Mouse (Mus musculus) olfactory bulb, adult 2 months (tissue): ENCODE measurements around the gene Zdhhc19. TPM values are rescaled to one million over a fixed set of nuclear protein-coding genes. Genes with fewer than 3 reads are reported as not detected.

Source experiments
- H3K27ac ChIP-seq: fragments of 200-500 bp; 2 replicates; pipeline ENCODE4 v1.5.1; 2012; ENCODE audit warnings: low read depth, low read length; ENCODE audit not compliant: insufficient read depth
- H3K4me1 ChIP-seq: fragments of 200-500 bp; 2 replicates; pipeline ENCODE4 v1.6.1; 2012; ENCODE audit warnings: low read length; ENCODE audit not compliant: control insufficient read depth, insufficient read depth
- H3K4me3 ChIP-seq: fragments of 200-500 bp; 2 replicates; pipeline ENCODE4 v1.5.1; 2012; ENCODE audit warnings: mild to moderate bottlenecking, low read depth, low read length, moderate library complexity; ENCODE audit not compliant: insufficient read depth
- CTCF ChIP-seq: fragments of 200-500 bp; IDR thresholded peaks from 2 replicates; pipeline ENCODE4 v1.5.1; 2012; ENCODE audit warnings: low read depth, mild to moderate bottlenecking, low read length, moderate library complexity; ENCODE audit not compliant: insufficient read depth
- POLR2A ChIP-seq: fragments of 200-500 bp; IDR thresholded peaks from 2 replicates; pipeline ENCODE4 v1.6.1; 2012; ENCODE audit warnings: mild to moderate bottlenecking, low read depth, low read length, moderate library complexity; ENCODE audit not compliant: insufficient read depth
- WGBS: fragments of 180-500 bp; shearing (Covaris S2); methylation state at CpG from one replicate; pipeline ENCODE4 v1.1.7; 2018; 5-methylcytosine and 5-hydroxymethylcytosine counted together
- polyA plus RNA-seq: library from polyadenylated mRNA; stranded (reverse); fragments of >200 nt; gene quantifications from 2 replicates; pipeline ENCODE4 v1.2.4, GENCODE M21; 2012; ENCODE audit warnings: low replicate concordance; ENCODE audit not compliant: missing spikeins, insufficient read depth, insufficient read length

Zdhhc19 gene
- not detected in 2 replicates for polyA plus RNA-seq

- no peak within 1 kb of the TSS for H3K27ac ChIP-seq
- TF ChIP-seq POLR2A = no peak
- no peak for TF ChIP-seq CTCF
- H3K4me1 ChIP-seq = peaks cover 3% of the 10 kb centered on the region; the same call in 1 of the 2 replicates
- WGBS = 72% methylated on average over 3 of the region's 3 CpGs
- H3K4me3 ChIP-seq = no peak within 1 kb of the TSS
Measured at GRCm38 (mm10) chr16:32495965-32496364, at the start of gene Zdhhc19. Gene Zdhhc19 (plus strand): TSS chr16:32496265.

GRCm38 (mm10) chr16:32446563-32447138 is 49.4 kb upstream of the Zdhhc19 start:
- TF ChIP-seq CTCF (no peak), POLR2A (no peak)

GRCm38 (mm10) chr16:32449665-32450064 is 46.4 kb upstream of the Zdhhc19 start:
- Histone ChIP-seq H3K4me1 (no peaks in the 10 kb centered on the region), H3K4me3 (no peak overlapping the region), H3K27ac (no peak overlapping the region)
- 84% methylated on average over 3 of the region's 3 CpGs for WGBS
- TF ChIP-seq CTCF (no peak), POLR2A (no peak)

More at GRCm38 (mm10) chr16:32446563-32447138, 49.4 kb upstream of the Zdhhc19 start:
- Histone ChIP-seq H3K4me3 (no peak overlapping the region), H3K4me1 (no peaks in the 10 kb centered on the region), H3K27ac (no peak overlapping the region)
- WGBS = 89% methylated on average over 2 of the region's 2 CpGs

- H3K27ac ChIP-seq = no peak overlapping the region
- 99% methylated on average over 2 of the region's 2 CpGs for whole genome bisulfite sequencing
- no peak for TF ChIP-seq CTCF
- TF ChIP-seq POLR2A = no peak
- H3K4me1 ChIP-seq = no peaks in the 10 kb centered on the region
- H3K4me3 ChIP-seq = no peak overlapping the region
Measured at GRCm38 (mm10) chr16:32450133-32450532, 45.9 kb upstream of the Zdhhc19 start.

GRCm38 (mm10) chr16:32453102-32453501 is 43.0 kb upstream of the Zdhhc19 start:
- no peak overlapping the region for H3K4me3 ChIP-seq
- no peak for TF ChIP-seq POLR2A
- TF ChIP-seq CTCF = no peak
- WGBS = 95% methylated on average over 8 of the region's 8 CpGs
- no peak overlapping the region for H3K27ac ChIP-seq
- H3K4me1 ChIP-seq = no peaks in the 10 kb centered on the region

- no peak overlapping the region for H3K4me3 ChIP-seq
- 94% methylated on average over 5 of the region's 5 CpGs for WGBS
- H3K4me1 ChIP-seq = no peaks in the 10 kb centered on the region
- TF ChIP-seq CTCF = no peak
- TF ChIP-seq POLR2A = no peak
- no peak overlapping the region for H3K27ac ChIP-seq
Measured at GRCm38 (mm10) chr16:32454646-32455045, 41.4 kb upstream of the Zdhhc19 start.

- TF ChIP-seq CTCF (no peak), POLR2A (no peak)
- no peaks in the 10 kb centered on the region for H3K4me1 ChIP-seq
- H3K4me3 ChIP-seq = no peak overlapping the region
- no peak overlapping the region for H3K27ac ChIP-seq
Measured at GRCm38 (mm10) chr16:32456086-32456485, 40.0 kb upstream of the Zdhhc19 start.

- no peak overlapping the region for H3K4me3 ChIP-seq
- WGBS = 100% methylated on average over 1 of the region's 1 CpGs
- H3K27ac ChIP-seq = no peak overlapping the region
- TF ChIP-seq POLR2A = no peak
- no peak for TF ChIP-seq CTCF
- H3K4me1 ChIP-seq = no peaks in the 10 kb centered on the region
Measured at GRCm38 (mm10) chr16:32456761-32457160, 39.3 kb upstream of the Zdhhc19 start.

- TF ChIP-seq CTCF (no peak), POLR2A (no peak)
- no peak overlapping the region for H3K4me3 ChIP-seq
- WGBS = 66% methylated on average over 10 of the region's 10 CpGs
Measured at GRCm38 (mm10) chr16:32457589-32458386, 38.3 kb upstream of the Zdhhc19 start.

GRCm38 (mm10) chr16:32460518-32460917 is 35.5 kb upstream of the Zdhhc19 start:
- Histone ChIP-seq H3K4me3 (no peak overlapping the region), H3K27ac (no peak overlapping the region), H3K4me1 (no peaks in the 10 kb centered on the region)
- 61% methylated on average over 4 of the region's 4 CpGs for WGBS
- no peak for TF ChIP-seq POLR2A
- TF ChIP-seq CTCF = no peak

More at GRCm38 (mm10) chr16:32457589-32458386, 38.3 kb upstream of the Zdhhc19 start:
- Histone ChIP-seq H3K27ac (no peak overlapping the region), H3K4me1 (no peaks in the 10 kb centered on the region)
